Mouse (Mus musculus): ENCODE measurements around the gene Slc44a3.

Gene Slc44a3

GRCm38 (mm10) chr3:121418850-121419435, 113.3 kb downstream of the Slc44a3 start:
- H3K36me3 ChIP-seq (ENCODE audit: control insufficient read depth, insufficient read depth, low read length, poor library complexity, severe bottlenecking) = no peaks in the 10 kb centered on the region
- no peaks in the 10 kb centered on the region for H3K27me3 ChIP-seq (ENCODE audit: control insufficient read depth, insufficient read depth, low read length, poor library complexity, severe bottlenecking)
- DNase-seq (ENCODE audit: low read depth, low spot score) = no peak

- Histone ChIP-seq H3K36me3 (ENCODE audit: control insufficient read depth, insufficient read depth, low read length, poor library complexity, severe bottlenecking) (no peaks in the 10 kb centered on the region), H3K27me3 (ENCODE audit: control insufficient read depth, insufficient read depth, low read length, poor library complexity, severe bottlenecking) (no peaks in the 10 kb centered on the region)
- no peak for DNase-seq (ENCODE audit: low read depth, low spot score)
Observed at GRCm38 (mm10) chr3:121418251-121418601, 114.0 kb downstream of the Slc44a3 start.

- no peak for DNase-seq (ENCODE audit: low read depth, low spot score)
- Histone ChIP-seq H3K27me3 (ENCODE audit: control insufficient read depth, insufficient read depth, low read length, poor library complexity, severe bottlenecking) (no peaks in the 10 kb centered on the region), H3K36me3 (ENCODE audit: control insufficient read depth, insufficient read depth, low read length, poor library complexity, severe bottlenecking) (no peaks in the 10 kb centered on the region)
Observed at GRCm38 (mm10) chr3:121417379-121418250, 114.6 kb downstream of the Slc44a3 start.

DNA sequence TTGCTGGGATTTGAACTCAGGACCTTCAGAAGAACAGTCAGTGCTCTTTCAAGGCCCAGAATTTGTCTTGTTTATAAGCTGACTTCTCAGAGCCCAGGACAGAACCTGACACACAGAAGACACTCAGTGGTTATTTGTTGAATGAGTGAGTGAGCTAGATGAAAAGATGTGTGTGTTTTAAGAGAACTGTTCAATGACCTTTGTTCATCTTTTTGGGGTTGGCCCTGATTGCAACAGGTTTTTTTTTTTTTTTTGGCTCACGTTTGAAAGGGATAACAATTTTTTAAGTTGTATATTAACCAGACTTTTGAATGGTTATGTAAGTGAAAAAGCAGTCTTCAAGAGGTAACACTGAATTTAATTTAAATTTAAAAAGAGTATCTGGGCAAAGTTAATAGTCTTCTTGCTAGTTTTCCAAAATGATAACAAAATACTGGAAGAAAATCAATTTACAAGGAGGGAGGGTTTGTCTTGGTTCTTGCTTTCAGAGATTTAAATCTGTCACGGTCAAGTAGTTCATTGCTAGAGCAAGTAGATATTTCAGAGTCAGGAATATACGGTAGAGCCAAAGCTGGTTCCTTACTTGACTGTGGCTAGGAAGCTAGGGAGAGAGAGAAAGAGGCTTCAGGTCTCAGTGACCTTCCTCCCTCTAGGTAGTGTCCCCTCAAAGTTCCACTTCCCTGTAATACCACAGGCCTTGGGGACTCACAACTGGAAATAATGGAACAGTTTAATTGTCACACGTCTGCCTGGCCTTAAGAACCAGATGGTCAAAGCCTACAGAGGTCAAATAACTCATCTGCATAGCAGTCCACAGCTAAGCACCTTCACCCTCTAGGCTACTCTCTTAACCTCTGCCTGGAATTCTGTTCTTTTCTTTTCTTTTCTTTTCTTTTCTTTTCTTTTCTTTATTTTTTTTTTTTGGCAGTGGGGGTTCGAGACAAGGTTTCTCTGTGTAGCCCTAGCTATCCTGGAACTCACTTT, 115.7 kb downstream of the Slc44a3 start:
- no peaks in the 10 kb centered on the region for H3K27me3 ChIP-seq (ENCODE audit: control insufficient read depth, insufficient read depth, low read length, poor library complexity, severe bottlenecking)
- no peaks in the 10 kb centered on the region for H3K36me3 ChIP-seq (ENCODE audit: control insufficient read depth, insufficient read depth, low read length, poor library complexity, severe bottlenecking)
- no peak for DNase-seq (ENCODE audit: low read depth, low spot score)

DNA sequence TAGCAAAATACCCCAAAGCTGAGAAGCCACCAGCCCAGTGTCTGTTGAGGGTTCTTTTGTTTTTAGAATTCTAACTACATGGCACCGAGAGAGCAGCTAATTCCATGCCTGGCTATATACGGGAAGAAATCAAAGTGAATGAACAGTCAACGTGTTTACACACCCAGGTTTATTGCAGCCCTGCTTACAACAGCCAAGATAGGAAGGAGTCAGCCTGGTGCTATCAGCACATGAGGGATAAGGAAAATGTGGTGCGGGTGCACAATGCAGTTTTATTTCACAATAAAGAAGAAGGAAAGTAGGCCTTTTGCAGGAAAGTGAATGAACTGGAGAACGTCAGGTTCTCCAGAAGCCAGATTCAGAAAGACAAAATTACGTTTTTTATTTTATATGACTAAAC, 120.8 kb downstream of the Slc44a3 start:
- no peaks in the 10 kb centered on the region for H3K36me3 ChIP-seq (ENCODE audit: control insufficient read depth, insufficient read depth, low read length, poor library complexity, severe bottlenecking)
- DNase-seq (ENCODE audit: low read depth, low spot score) = no peak

More for the DNA sequence above, 120.8 kb downstream of the Slc44a3 start:
- no peaks in the 10 kb centered on the region for H3K27me3 ChIP-seq (ENCODE audit: control insufficient read depth, insufficient read depth, low read length, poor library complexity, severe bottlenecking)
